Mouse (Mus musculus) cerebellum, adult 2 months (tissue): Measurements from ENCODE around the gene Bst1.

Experiments used
- CTCF ChIP-seq: fragments of 200-500 bp; IDR thresholded peaks from 2 replicates; pipeline ENCODE4 v1.5.1; 2011; ENCODE audit warnings: low read depth, mild to moderate bottlenecking, control low read depth, low read length, moderate library complexity, borderline replicate concordance; ENCODE audit not compliant: insufficient read depth
- POLR2A ChIP-seq: fragments of 200-500 bp; IDR thresholded peaks from 2 replicates; pipeline ENCODE4 v1.6.1; 2011; ENCODE audit warnings: low read length, control low read depth, borderline replicate concordance; ENCODE audit not compliant: insufficient read depth

DNA sequence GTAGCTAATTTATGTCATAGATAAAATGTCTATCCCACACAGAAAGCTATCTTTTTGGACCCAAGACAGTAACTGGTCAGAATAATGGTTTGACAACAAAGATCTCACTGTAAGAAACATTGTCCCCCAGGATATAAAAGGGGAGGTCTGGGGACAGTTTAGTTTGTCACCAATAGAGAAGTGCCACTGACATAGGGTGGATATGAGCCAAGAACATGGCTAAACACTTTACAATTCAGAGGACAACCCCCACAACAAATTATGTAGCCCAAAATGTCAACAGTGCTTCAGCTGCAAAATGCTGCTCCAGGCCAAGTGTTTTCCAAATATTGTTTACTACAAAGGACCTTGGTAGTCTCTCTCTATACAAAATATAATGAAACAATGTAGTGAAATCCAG is 42.3 kb upstream of the Bst1 start:
- TF ChIP-seq POLR2A (no peak), CTCF (no peak)
